Mouse (Mus musculus) limb, embryonic 12.5 days (tissue): ENCODE measurements around the gene 5031439G07Rik. TPM values are rescaled to one million over a fixed set of nuclear protein-coding genes. Genes with fewer than 3 reads are reported as not detected.
"Not testable (repeated sequence)": the region's sequence is repeated elsewhere in the genome, so short reads cannot be mapped to it uniquely, and the experiment has no call there.

Source experiments
- ATAC-seq: fragments of 200-750 bp; cut with Nextera tagmentation; 2 replicates; pipeline ENCODE4 v1.8.0; 2017; ENCODE audit warnings: low read depth, moderate TSS enrichment; ENCODE audit not compliant: insufficient number of reproducible peaks, insufficient read depth, low FRiP score, low TSS enrichment
- H3K27ac ChIP-seq: fragments of 300-500 bp; sonication (generic); 2 replicates; pipeline ENCODE4 v1.5.1; 2016; ENCODE audit warnings: mild to moderate bottlenecking, moderate library complexity
- H3K27me3 ChIP-seq: fragments of 300-500 bp; sonication (generic); 2 replicates; pipeline ENCODE4 v1.6.1; 2016; ENCODE audit warnings: mild to moderate bottlenecking, moderate library complexity
- H3K36me3 ChIP-seq: fragments of 300-500 bp; sonication (generic); 2 replicates; pipeline ENCODE4 v1.6.1; 2016; ENCODE audit warnings: mild to moderate bottlenecking, moderate library complexity
- H3K4me1 ChIP-seq: fragments of 300-500 bp; sonication (generic); replicated peaks from 2 replicates; pipeline ENCODE4 v1.6.1; 2016
- H3K4me2 ChIP-seq: fragments of 300-500 bp; sonication (generic); 2 replicates; pipeline ENCODE4 v1.6.1; 2016; ENCODE audit warnings: mild to moderate bottlenecking, moderate library complexity
- H3K4me3 ChIP-seq: fragments of 300-500 bp; sonication (generic); replicated peaks from 2 replicates; pipeline ENCODE4 v1.5.1; 2016; ENCODE audit warnings: mild to moderate bottlenecking
- H3K9ac ChIP-seq: fragments of 300-500 bp; sonication (generic); replicated peaks from 2 replicates; pipeline ENCODE4 v1.6.1; 2016; ENCODE audit warnings: mild to moderate bottlenecking, moderate library complexity
- H3K9me3 ChIP-seq: fragments of 300-500 bp; sonication (generic); 2 replicates; pipeline ENCODE4 v1.6.1; 2016; ENCODE audit warnings: mild to moderate bottlenecking, moderate library complexity
- whole genome bisulfite sequencing: fragments of 180-500 bp; shearing (Covaris S2); methylation state at CpG from one replicate; pipeline ENCODE4 v1.1.7; 2016; 5-methylcytosine and 5-hydroxymethylcytosine counted together
- polyA plus RNA-seq: library from polyadenylated mRNA; unstranded; fragments of >200 nt; fragmentation: Nextera tagmentation; extraction: Ambion mirVana; gene quantifications from 2 replicates; pipeline ENCODE4 v1.2.1, GENCODE M21; 2016

Gene 5031439G07Rik
- polyA plus RNA-seq: 7.7 and 10.1 TPM in 2 replicates

- peak within 1 kb of the TSS; percentile 81 for H3K4me2 ChIP-seq
- no peaks in the 10 kb centered on the region for H3K36me3 ChIP-seq
- peak within 1 kb of the TSS; percentile 88 for H3K9ac ChIP-seq
- H3K27me3 ChIP-seq: no peaks in the 10 kb centered on the region
- no peaks in the 10 kb centered on the region for H3K9me3 ChIP-seq
- peaks cover 12% of the 10 kb centered on the region for H3K4me1 ChIP-seq
- 1% methylated on average over 45 of the region's 59 CpGs for WGBS
- peak within 1 kb of the TSS; percentile 83 for H3K4me3 ChIP-seq
- peak; percentile 87 for ATAC-seq
- H3K27ac ChIP-seq: peak within 1 kb of the TSS; percentile 50; the same call in 1 of the 2 replicates
Observed at GRCm38 (mm10) chr15:84987874-84988825, at the start of gene 5031439G07Rik. Gene 5031439G07Rik (minus strand): TSS chr15:84988551.

GRCm38 (mm10) chr15:85037343-85037690 is 49.0 kb upstream of the 5031439G07Rik start:
- Histone ChIP-seq H3K27me3 (peaks cover 8% of the 10 kb centered on the region; the same call in 1 of the 2 replicates), H3K4me1 (peaks cover 34% of the 10 kb centered on the region), H3K9me3 (no peaks in the 10 kb centered on the region), H3K9ac (peak overlapping the region; percentile 80), H3K36me3 (peaks cover 3% of the 10 kb centered on the region; the same call in 1 of the 2 replicates), H3K4me2 (peak overlapping the region; percentile 69), H3K27ac (no peak overlapping the region; the same call in 1 of the 2 replicates), H3K4me3 (peak overlapping the region; percentile 79)
- ATAC-seq: no peak
- 5% methylated on average over 8 of the region's 8 CpGs for WGBS

- H3K4me3 ChIP-seq: peak overlapping the region; percentile 79
- peaks cover 29% of the 10 kb centered on the region for H3K4me1 ChIP-seq
- no peaks in the 10 kb centered on the region for H3K9me3 ChIP-seq
- H3K36me3 ChIP-seq: peaks cover 3% of the 10 kb centered on the region; the same call in 1 of the 2 replicates
- peak overlapping the region; percentile 69 for H3K4me2 ChIP-seq
- under 1% methylated on average over 74 of the region's 75 CpGs for WGBS
- peak; percentile 92 for ATAC-seq
- H3K27ac ChIP-seq: peak overlapping the region; percentile 46
- H3K9ac ChIP-seq: peak overlapping the region; percentile 80
- peaks cover 8% of the 10 kb centered on the region; the same call in 1 of the 2 replicates for H3K27me3 ChIP-seq
Observed at GRCm38 (mm10) chr15:85036566-85037342, 48.4 kb upstream of the 5031439G07Rik start.

- H3K27ac ChIP-seq, ATAC-seq, H3K36me3 ChIP-seq, H3K9ac ChIP-seq, H3K9me3 ChIP-seq, H3K27me3 ChIP-seq, H3K4me2 ChIP-seq, H3K4me3 ChIP-seq: not testable (repeated sequence)
- 34% methylated on average over 7 of the region's 7 CpGs for WGBS
- H3K4me1 ChIP-seq: peaks cover 20% of the 10 kb centered on the region
Observed at GRCm38 (mm10) chr15:85033916-85034315, 45.6 kb upstream of the 5031439G07Rik start.

- H3K9me3 ChIP-seq: no peaks in the 10 kb centered on the region
- WGBS: 79% methylated on average over 3 of the region's 3 CpGs
- no peak for ATAC-seq
- H3K4me2 ChIP-seq: no peak overlapping the region
- H3K27me3 ChIP-seq: peaks cover 8% of the 10 kb centered on the region; the same call in 1 of the 2 replicates
- peaks cover 4% of the 10 kb centered on the region; the same call in 1 of the 2 replicates for H3K4me1 ChIP-seq
- H3K36me3 ChIP-seq: no peaks in the 10 kb centered on the region
- no peak overlapping the region for H3K27ac ChIP-seq
- no peak overlapping the region for H3K4me3 ChIP-seq
- H3K9ac ChIP-seq: no peak overlapping the region
Observed at GRCm38 (mm10) chr15:85031866-85032265, 43.5 kb upstream of the 5031439G07Rik start.

GRCm38 (mm10) chr15:85030643-85031042 is 42.3 kb upstream of the 5031439G07Rik start:
- not testable (repeated sequence) for H3K27me3 ChIP-seq, H3K9ac ChIP-seq, ATAC-seq

GRCm38 (mm10) chr15:85028648-85029047 is 40.3 kb upstream of the 5031439G07Rik start, which contains the start of gene Fam118a:
Gene Fam118a (plus strand): TSS chr15:85028948.
- not testable (repeated sequence) for ATAC-seq, H3K4me2 ChIP-seq, H3K4me1 ChIP-seq, H3K27ac ChIP-seq, H3K27me3 ChIP-seq, H3K4me3 ChIP-seq, H3K36me3 ChIP-seq, H3K9ac ChIP-seq, H3K9me3 ChIP-seq
- 41% methylated on average over 1 of the region's 1 CpGs for WGBS

More at GRCm38 (mm10) chr15:85030643-85031042, 42.3 kb upstream of the 5031439G07Rik start:
- H3K4me2 ChIP-seq, H3K4me3 ChIP-seq, H3K9me3 ChIP-seq, H3K4me1 ChIP-seq, H3K36me3 ChIP-seq, H3K27ac ChIP-seq: not testable (repeated sequence)
- WGBS: 82% methylated on average over 1 of the region's 1 CpGs

- Histone ChIP-seq H3K4me2 (no peak overlapping the region), H3K4me1 (no peaks in the 10 kb centered on the region), H3K9ac (no peak overlapping the region), H3K27ac (no peak overlapping the region), H3K4me3 (no peak overlapping the region), H3K27me3 (no peaks in the 10 kb centered on the region), H3K9me3 (no peaks in the 10 kb centered on the region), H3K36me3 (no peaks in the 10 kb centered on the region)
- 33% methylated on average over 4 of the region's 4 CpGs for WGBS
- ATAC-seq: no peak
Observed at GRCm38 (mm10) chr15:85027740-85028139, 39.4 kb upstream of the 5031439G07Rik start.

- peaks cover 6% of the 10 kb centered on the region for H3K27me3 ChIP-seq
- no peak overlapping the region for H3K9ac ChIP-seq
- no peak overlapping the region for H3K27ac ChIP-seq
- H3K36me3 ChIP-seq: no peaks in the 10 kb centered on the region
- no peak overlapping the region for H3K4me3 ChIP-seq
- no peak for ATAC-seq
- no peak overlapping the region for H3K4me2 ChIP-seq
- WGBS: 75% methylated on average over 4 of the region's 4 CpGs
- H3K9me3 ChIP-seq: no peaks in the 10 kb centered on the region
- H3K4me1 ChIP-seq: no peaks in the 10 kb centered on the region
Observed at GRCm38 (mm10) chr15:85026197-85026596, 37.8 kb upstream of the 5031439G07Rik start.

- Histone ChIP-seq H3K9me3 (no peaks in the 10 kb centered on the region), H3K27ac (no peak overlapping the region), H3K4me3 (no peak overlapping the region), H3K4me2 (no peak overlapping the region), H3K27me3 (peaks cover 23% of the 10 kb centered on the region), H3K9ac (no peak overlapping the region), H3K36me3 (no peaks in the 10 kb centered on the region), H3K4me1 (no peaks in the 10 kb centered on the region)
- 70% methylated on average over 4 of the region's 4 CpGs for WGBS
- no peak for ATAC-seq
Observed at GRCm38 (mm10) chr15:85022211-85022610, 33.9 kb upstream of the 5031439G07Rik start.
